Mouse (Mus musculus): ENCODE measurements around the gene Gimap7. TPM values are rescaled to one million over a fixed set of nuclear protein-coding genes. Genes with fewer than 3 reads are reported as not detected.
"Not testable (repeated sequence)": the region's sequence is repeated elsewhere in the genome, so short reads cannot be mapped to it uniquely, and the experiment has no call there.

Gene Gimap7
- polyA plus RNA-seq, 1 experiment from 2014 or later, result 0.09 TPM

DNA sequence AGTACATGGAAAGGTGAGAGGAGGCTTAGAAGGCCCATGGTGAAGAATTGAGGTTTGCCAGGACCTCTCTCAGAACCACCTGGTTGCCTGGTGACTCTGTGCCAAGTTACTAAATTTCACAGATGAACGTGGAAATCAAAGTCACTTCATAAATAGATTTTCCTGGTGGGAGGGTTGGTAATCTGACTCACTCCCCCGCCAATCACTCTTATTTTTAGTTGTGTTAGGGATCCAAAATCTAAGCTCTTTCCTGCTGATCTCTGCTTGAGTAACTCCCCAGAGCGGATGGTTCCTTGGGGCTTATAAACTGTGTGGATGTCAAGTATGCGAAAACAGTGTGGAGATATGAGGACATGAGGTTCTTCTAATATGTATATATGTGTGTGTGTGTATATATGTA is 36.1 kb upstream of the Gimap7 start:
- no peak for ATAC-seq
- no peak for TF ChIP-seq CTCF (IDR thresholded peaks at IDR 0.05; ENCODE audit: low read depth)
- H3K4me2 ChIP-seq (replicated peaks; ENCODE audit: low read depth), result no peak overlapping the region
- H3K27ac ChIP-seq (ENCODE audit: low read depth, low read length), result no peak overlapping the region
- no peaks in the 10 kb centered on the region for H3K9me3 ChIP-seq (ENCODE audit: control insufficient read depth)
- H3K9ac ChIP-seq (ENCODE audit: low read depth, low read length), result no peak overlapping the region
- WGBS, result 76% methylated on average over 4 of the region's 4 CpGs
- H3K4me3 ChIP-seq (ENCODE audit: low read depth, low read length), result no peak overlapping the region
- no peaks in the 10 kb centered on the region for H3K4me1 ChIP-seq (replicated peaks; ENCODE audit: control insufficient read depth, insufficient read depth, low read length)
- no peaks in the 10 kb centered on the region for H3K36me3 ChIP-seq (ENCODE audit: control insufficient read depth, insufficient read depth)
- no peaks in the 10 kb centered on the region for H3K27me3 ChIP-seq (replicated peaks; ENCODE audit: control insufficient read depth, insufficient read depth, low read length)

DNA sequence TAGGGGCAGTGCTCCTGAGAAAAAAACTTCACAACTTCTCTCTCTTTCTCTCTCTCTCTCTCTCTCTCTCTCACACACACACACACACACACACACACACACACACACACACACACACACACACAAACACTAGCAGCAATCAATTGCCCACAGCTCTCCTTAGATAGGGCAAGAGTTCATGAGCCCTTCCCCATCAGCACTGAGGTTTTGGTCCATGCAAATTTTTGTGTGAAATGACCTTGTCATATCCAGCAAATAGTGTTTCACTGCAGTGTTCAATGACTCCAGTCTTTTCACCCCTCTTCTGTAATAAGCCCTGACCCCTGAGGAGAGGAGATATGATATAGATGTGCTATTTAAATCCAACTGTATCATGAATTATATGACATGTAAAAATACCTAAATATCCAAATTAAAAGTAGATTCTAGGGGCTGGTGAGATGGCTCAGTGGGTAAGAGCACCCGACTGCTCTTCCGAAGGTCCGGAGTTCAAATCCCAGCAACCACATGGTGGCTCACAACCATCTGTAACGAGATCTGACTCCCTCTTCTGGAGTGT is 35.1 kb upstream of the Gimap7 start:
- H3K4me3 ChIP-seq (ENCODE audit: low read depth, low read length); H3K9me3 ChIP-seq (ENCODE audit: control insufficient read depth); H3K27me3 ChIP-seq (replicated peaks; ENCODE audit: control insufficient read depth, insufficient read depth, low read length); H3K27ac ChIP-seq (ENCODE audit: low read depth, low read length); H3K9ac ChIP-seq (ENCODE audit: low read depth, low read length); H3K4me2 ChIP-seq (replicated peaks; ENCODE audit: low read depth); H3K4me1 ChIP-seq (replicated peaks; ENCODE audit: control insufficient read depth, insufficient read depth, low read length); ATAC-seq; H3K36me3 ChIP-seq (ENCODE audit: control insufficient read depth, insufficient read depth): not testable (repeated sequence)
- 97% methylated on average over 3 of the region's 4 CpGs for WGBS

DNA sequence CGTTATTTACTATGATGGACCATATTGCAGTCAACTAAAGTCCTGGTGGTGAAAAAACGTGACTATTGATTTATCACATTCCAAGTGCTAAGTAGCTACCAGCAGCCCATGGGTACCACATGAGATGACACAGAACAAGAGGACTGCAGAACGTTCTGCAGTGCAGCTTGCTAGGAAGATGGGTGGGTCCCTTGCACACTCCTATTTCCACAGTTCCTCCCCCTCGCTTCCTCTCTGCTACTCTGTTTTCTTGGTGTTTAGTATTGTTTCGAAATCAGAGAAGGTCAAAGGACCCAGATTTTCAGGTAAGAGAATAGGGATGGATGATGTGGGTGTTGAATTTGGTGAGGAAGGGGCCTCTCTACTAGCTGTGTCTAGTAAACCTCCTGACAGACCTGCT is 34.1 kb upstream of the Gimap7 start, which contains the start of gene Gimap4:
Gene Gimap4 (plus strand): TSS at position 231 of the 400 bp plus-strand sequence.
- no peaks in the 10 kb centered on the region for H3K4me1 ChIP-seq (replicated peaks; ENCODE audit: control insufficient read depth, insufficient read depth, low read length)
- no peak within 1 kb of the TSS for H3K4me3 ChIP-seq (ENCODE audit: low read depth, low read length)
- WGBS, result 63% methylated on average over 5 of the region's 5 CpGs
- H3K9ac ChIP-seq (ENCODE audit: low read depth, low read length), result no peak within 1 kb of the TSS
- no peaks in the 10 kb centered on the region for H3K9me3 ChIP-seq (ENCODE audit: control insufficient read depth)
- ATAC-seq, result no peak
- no peak for TF ChIP-seq CTCF (IDR thresholded peaks at IDR 0.05; ENCODE audit: low read depth)
- no peaks in the 10 kb centered on the region for H3K27me3 ChIP-seq (replicated peaks; ENCODE audit: control insufficient read depth, insufficient read depth, low read length)
- H3K36me3 ChIP-seq (ENCODE audit: control insufficient read depth, insufficient read depth), result no peaks in the 10 kb centered on the region
- 0 out of 2 replicates have a peak within 1 kb of the TSS, but pooled peaks have one; percentile 17 for H3K4me2 ChIP-seq (replicated peaks; ENCODE audit: low read depth)
- no peak within 1 kb of the TSS; the same call in 1 of the 2 replicates for H3K27ac ChIP-seq (ENCODE audit: low read depth, low read length)

DNA sequence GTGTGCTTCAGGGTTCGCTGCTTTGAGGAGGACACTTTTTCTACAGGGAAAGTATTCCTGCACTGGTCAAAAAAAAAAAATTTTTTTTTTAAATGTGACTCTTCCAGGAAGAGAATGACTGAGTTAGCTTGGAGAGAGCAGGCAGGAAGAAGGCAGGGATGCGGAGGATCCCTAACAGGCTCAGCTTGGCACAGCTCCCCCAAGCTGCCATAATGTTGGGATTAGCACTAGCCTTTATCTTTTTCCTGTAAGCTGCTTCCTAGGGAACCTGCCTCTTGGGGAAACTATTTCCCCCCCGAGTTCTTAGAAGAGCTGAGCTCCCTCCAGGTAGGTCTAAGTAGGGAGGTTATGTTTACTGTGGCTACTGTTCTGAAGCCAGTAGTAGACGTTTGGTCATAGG is 33.6 kb upstream of the Gimap7 start:
- Histone ChIP-seq H3K4me3 (ENCODE audit: low read depth, low read length) (no peak overlapping the region), H3K27ac (ENCODE audit: low read depth, low read length) (no peak overlapping the region; the same call in 1 of the 2 replicates), H3K4me1 (replicated peaks; ENCODE audit: control insufficient read depth, insufficient read depth, low read length) (no peaks in the 10 kb centered on the region), H3K9me3 (ENCODE audit: control insufficient read depth) (no peaks in the 10 kb centered on the region), H3K27me3 (replicated peaks; ENCODE audit: control insufficient read depth, insufficient read depth, low read length) (no peaks in the 10 kb centered on the region), H3K36me3 (ENCODE audit: control insufficient read depth, insufficient read depth) (no peaks in the 10 kb centered on the region), H3K4me2 (replicated peaks; ENCODE audit: low read depth) (0 out of 2 replicates have a peak overlapping the region, but pooled peaks have one; percentile 17), H3K9ac (ENCODE audit: low read depth, low read length) (no peak overlapping the region)
- no peak for ATAC-seq
- TF ChIP-seq CTCF (IDR thresholded peaks at IDR 0.05; ENCODE audit: low read depth), result 0 out of 2 replicates have a peak, but pooled peaks have one; percentile 5
- WGBS, result 69% methylated on average over 4 of the region's 4 CpGs

DNA sequence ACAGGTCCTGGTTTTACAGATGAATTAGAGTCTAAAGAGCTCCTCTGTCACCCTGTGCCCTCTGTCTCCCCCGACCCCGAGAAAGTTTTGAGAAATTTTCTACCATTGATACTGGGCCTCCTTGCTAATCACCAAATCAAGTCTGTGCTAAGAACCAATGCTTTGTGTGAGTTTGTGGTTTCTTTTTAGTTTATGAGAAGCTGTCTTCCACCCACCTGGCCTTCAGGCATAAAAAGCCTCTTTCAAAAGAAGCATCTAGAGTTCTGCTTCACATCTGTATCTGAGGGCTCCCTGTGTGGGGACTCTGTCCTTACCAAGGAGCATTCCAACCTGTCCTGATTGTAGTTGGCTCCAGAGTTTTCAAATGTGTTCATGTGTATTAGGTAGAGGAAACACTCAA is 33.2 kb upstream of the Gimap7 start:
- H3K4me2 ChIP-seq (replicated peaks; ENCODE audit: low read depth), result no peak overlapping the region
- H3K4me3 ChIP-seq (ENCODE audit: low read depth, low read length), result no peak overlapping the region
- H3K9ac ChIP-seq (ENCODE audit: low read depth, low read length), result no peak overlapping the region
- H3K4me1 ChIP-seq (replicated peaks; ENCODE audit: control insufficient read depth, insufficient read depth, low read length), result no peaks in the 10 kb centered on the region
- no peak overlapping the region; the same call in 1 of the 2 replicates for H3K27ac ChIP-seq (ENCODE audit: low read depth, low read length)
- no peak for TF ChIP-seq CTCF (IDR thresholded peaks at IDR 0.05; ENCODE audit: low read depth)
- ATAC-seq, result no peak
- no peaks in the 10 kb centered on the region for H3K27me3 ChIP-seq (replicated peaks; ENCODE audit: control insufficient read depth, insufficient read depth, low read length)
- H3K9me3 ChIP-seq (ENCODE audit: control insufficient read depth), result no peaks in the 10 kb centered on the region
- 94% methylated on average over 2 of the region's 2 CpGs for WGBS
- no peaks in the 10 kb centered on the region for H3K36me3 ChIP-seq (ENCODE audit: control insufficient read depth, insufficient read depth)

DNA sequence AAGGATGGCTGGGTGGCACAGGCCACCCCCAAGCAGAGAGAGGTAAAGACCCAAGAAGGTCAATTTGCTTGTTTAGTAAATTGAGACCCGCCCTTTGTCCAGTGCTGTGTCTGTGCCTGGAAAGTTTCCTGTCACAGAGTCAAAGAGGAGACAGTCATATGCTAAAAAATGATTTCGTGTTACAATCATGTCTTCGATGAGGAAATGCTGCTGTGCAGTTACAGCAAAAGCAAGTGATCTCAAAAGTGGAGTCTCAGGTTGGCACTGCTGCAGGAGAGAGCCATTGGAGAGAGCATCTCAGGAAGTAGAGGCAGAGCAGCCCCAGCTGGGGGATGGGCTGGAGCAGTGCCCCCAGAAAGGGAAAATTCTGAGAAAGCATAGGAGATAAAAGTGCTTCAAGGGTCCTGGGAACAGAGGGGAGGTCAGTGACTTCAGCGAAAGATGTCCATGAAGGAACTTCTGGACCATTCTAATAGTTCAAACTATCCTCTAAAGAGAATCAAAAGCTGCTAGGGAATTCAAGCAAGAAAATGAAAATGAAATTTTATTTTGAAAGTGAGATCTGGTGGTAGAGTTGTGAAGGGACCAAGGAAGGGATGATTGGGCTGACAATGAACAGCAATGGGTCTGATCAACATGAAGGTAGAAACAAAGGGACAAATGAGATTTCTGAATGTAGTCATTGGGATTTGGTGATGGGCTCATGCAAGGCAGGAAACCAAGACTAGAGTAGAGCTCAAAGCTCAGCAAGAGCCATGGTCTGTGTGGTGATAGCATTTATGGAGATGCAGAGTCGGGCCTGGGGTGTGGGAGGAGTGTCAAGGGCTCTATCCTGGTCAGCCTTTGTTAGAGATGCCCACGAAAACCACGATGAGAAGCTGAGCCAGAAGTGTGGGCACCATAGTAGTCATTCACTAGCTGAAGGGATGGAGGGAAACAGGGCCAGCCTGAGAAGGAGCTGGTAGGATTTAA is 32.4 kb upstream of the Gimap7 start:
- Histone ChIP-seq H3K9me3 (ENCODE audit: control insufficient read depth) (no peaks in the 10 kb centered on the region), H3K4me3 (ENCODE audit: low read depth, low read length) (no peak overlapping the region), H3K27ac (ENCODE audit: low read depth, low read length) (no peak overlapping the region), H3K4me2 (replicated peaks; ENCODE audit: low read depth) (no peak overlapping the region), H3K9ac (ENCODE audit: low read depth, low read length) (no peak overlapping the region), H3K27me3 (replicated peaks; ENCODE audit: control insufficient read depth, insufficient read depth, low read length) (no peaks in the 10 kb centered on the region), H3K4me1 (replicated peaks; ENCODE audit: control insufficient read depth, insufficient read depth, low read length) (no peaks in the 10 kb centered on the region), H3K36me3 (ENCODE audit: control insufficient read depth, insufficient read depth) (no peaks in the 10 kb centered on the region)
- 87% methylated on average over 7 of the region's 7 CpGs for WGBS
- ATAC-seq, result no peak
- TF ChIP-seq CTCF (IDR thresholded peaks at IDR 0.05; ENCODE audit: low read depth), result no peak
